Mouse (Mus musculus) c-Kit-positive CD71-negative TER-119-negative erythroid progenitor cells, embryonic 14.5 days (primary cell): Measurements from ENCODE around the gene Rora.

Experiments
- DNase-seq: peaks from one replicate; pipeline ENCODE4 v3.0.0-alpha.2; 2013; ENCODE audit warnings: low read depth

The Rora gene

DNA sequence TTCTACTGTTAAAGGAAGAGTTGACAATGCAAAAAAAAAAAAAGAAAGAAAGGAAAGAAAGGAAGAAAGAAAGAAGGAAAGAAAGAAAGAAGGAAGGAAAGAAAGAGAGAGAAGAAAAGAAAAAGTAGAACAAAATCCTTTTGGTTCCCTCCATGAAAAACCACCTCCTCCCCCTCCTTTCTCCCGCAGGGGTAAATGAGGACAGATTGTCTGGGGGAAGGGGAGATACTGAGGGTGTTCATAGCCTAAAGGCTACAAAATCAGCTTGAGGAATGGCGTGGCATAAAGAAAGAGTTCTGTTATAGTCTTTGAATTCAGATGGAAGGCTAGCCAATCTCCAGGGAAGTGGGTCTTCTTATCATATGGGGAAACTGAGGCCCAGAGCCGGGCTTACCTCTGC lies 107.3 kb downstream of the Rora start:
- no peak for DNase-seq

- DNase-seq = no peak
These were observed 108.1 kb downstream of the Rora start for GRCm38 (mm10) chr9:68761672-68762071.

DNA sequence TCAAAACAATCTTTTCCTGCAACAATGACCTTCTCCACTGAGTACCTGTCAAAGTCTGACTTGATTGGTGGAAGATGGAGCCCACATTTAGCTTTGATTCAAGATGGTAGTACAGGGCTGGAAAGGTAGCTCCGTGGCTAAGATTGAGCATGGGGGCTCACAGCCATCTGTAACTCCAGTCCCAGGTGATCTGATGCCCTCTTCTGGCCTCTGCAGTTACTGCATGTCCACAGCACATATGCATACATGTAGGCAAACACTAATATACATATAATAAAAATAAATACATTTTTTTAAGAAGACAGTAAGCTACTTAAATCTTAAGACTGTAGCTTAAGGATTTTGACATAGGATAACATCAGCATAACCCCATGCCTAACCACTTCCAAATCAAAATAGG lies 112.0 kb downstream of the Rora start:
- no peak for DNase-seq

GRCm38 (mm10) chr9:68769638-68770037 lies 116.1 kb downstream of the Rora start:
- no peak for DNase-seq

- no peak for DNase-seq
These were observed 117.8 kb downstream of the Rora start for GRCm38 (mm10) chr9:68771383-68771782.

DNA sequence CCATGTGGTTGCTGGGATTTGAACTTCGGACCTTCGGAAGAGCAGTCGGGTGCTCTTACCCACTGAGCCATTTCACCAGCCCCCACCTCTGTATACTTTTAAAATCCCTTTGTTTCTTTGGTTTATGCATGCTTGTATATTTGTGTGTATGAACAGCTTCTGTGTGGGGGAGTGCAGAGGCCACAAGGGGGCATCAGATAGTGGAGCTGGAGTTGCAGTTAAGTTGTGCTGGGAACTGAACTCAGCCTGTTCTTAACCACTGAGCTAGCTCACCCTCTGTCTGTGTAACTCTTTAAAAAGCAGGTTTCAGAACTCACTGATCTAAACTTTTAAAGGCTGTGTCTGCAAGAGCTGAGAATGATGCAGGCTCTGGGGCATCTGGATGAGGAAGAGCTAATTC lies 120.2 kb downstream of the Rora start:
- DNase-seq = no peak

DNA sequence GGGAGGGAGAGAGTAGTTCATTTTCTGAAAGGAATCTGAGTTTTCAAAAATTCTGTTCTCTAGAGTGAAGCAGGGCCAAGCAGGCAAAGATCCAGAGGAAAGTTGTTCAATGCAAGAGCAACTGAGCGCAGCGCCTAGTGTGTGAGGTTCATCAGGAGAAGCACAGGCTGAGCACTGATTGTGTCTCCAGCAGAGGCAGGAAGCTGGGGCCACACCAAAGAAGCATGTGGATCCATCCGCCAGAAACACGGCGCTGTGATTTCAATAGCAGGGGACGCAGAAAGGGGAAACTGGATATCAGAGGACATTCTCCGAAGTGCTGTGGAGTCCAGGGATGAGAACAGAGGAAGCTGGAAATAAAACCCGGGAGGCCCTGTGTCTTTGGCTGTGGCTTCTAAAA lies 128.4 kb downstream of the Rora start:
- DNase-seq = no peak

DNA sequence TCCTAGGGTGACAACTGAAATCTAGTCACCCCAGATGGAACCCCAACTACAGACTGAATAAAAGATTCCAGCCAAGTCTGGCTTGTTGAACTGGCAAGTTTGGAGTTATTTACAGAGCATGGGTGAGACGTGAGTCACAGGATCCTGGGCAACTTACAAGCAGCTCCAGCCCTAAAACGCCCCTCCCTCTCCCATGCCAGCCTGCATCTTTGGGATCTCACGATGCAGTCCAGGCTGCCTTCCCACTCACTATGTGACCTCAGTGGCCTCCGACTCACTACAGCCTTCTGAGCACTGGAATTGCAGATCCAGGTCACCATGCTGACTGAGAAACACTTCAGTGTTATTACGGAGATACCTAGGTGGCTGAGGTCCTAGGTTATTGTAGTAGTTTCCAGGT lies 129.0 kb downstream of the Rora start:
- DNase-seq = no peak

- no peak for DNase-seq
These were observed 129.7 kb downstream of the Rora start for GRCm38 (mm10) chr9:68783246-68783645.

DNA sequence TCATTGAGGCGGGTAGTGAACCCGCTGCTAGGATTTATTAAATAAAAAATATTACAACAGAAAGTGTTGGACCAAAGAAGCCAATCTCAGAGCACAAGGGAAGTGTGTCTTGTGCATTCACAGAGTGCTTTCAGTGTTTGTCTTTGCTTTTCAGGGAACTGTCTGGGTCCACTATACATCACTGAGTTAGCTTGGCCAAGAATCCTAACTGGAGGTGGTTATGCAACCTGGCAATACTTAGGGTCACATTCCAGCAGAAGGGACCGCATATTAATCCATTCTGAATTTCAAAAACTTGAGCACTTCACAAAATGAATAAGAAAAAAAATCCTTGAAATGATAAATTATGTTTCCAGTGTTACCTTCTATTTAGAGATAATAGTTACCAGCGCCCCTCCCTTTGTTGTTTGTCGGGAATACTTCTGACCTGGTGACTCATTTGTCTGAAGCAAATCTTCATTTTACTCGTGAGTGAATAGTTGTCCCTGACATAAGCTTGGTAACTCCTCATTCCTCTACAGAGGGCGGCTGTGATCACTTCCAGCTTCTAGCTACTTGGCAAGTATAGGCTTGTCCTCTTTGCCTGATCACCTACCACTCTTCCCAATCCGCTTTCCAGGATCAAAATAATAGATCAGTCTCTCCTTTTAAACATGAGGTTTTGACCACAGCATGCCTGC lies 133.2 kb downstream of the Rora start:
- no peak for DNase-seq

GRCm38 (mm10) chr9:68787665-68788064 lies 134.1 kb downstream of the Rora start:
- DNase-seq = no peak

DNA sequence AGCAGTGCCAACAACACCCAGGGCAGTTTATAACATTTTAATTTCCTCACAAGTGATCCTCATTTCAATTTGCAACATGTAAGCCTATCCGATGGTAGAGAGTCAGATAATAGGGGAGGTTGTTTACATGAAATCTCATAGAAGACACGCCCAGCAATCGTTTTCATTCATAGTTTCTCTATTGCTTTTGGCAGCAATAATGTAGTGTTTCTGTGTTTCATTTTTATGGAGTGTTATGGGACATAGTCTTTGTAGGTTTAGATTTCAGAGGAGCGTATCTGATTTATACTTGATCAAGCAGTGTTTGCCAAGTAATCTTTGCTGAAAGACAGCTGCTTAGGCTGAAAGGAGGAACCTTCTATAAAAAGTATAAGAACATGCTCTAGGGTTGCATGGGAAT lies 137.3 kb downstream of the Rora start:
- no peak for DNase-seq

DNA sequence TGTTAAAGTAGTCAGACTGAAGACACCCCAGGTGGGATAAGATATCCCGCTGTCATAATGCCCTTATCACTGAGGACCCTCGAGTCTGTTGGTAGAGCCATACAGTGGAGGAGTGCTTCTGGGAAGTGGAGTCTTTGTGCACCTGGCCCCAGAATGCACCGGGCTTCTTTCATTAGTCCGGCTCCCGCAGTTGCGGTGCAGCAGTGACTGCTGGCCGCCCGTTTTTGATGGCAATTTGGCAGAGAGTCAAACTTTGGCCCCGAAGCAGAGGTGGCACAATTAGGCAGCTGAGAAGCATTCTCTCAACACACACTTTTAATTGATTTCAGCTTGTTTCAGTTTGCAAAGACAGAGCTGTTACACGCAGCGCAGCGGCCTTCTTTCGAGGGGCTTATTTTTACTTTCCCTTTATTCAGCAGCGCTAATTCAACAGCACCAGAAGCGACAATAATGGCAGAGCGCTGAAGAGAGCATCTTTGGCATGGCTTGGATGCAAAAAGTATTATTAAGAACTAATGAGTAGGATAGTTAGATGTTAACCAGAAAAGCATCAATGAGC lies 138.5 kb downstream of the Rora start:
- no peak for DNase-seq

DNA sequence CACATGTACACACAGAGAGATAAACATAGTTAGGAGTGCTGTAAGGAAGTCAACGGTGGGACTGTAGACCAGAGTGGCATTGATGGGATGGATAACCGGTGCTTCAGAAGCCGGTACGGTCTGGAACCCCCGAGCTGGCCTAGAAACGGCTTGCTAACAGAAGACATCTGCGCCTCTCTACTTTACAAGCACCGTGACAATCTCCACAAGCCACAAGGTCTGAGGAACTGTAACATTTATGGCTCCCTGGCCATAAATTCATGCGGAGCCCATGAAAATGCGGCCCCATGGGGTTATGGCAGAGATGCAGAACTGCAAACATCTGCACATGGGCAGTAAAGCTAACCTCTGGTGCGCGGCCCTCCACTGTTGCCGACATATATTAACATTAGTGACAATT lies 141.7 kb downstream of the Rora start:
- DNase-seq = no peak

GRCm38 (mm10) chr9:68798221-68798620 lies 144.6 kb downstream of the Rora start:
- DNase-seq = no peak

DNA sequence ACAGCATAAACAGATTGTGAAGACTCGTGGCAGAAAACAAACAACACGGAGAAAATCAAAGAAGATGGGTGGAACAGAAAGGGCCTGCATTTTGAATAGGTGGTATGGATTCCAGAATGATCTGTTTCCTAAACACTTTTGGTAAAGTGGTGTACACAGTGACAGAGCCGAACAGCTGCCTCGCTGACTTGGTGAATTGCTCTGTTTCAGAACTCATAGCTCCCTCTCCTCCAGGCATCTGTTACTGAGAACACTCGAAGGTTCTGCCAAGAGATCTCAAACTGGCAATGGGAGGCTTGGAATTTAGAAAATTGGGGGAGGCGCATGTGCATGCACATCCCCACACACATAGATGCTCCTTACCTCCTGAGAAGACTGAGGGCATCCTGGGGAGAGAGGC lies 145.5 kb downstream of the Rora start:
- DNase-seq = no peak

- DNase-seq = no peak
These were observed 150.6 kb downstream of the Rora start for GRCm38 (mm10) chr9:68804229-68804628.

- no peak for DNase-seq
These were observed 152.2 kb downstream of the Rora start for GRCm38 (mm10) chr9:68805776-68806175.

DNA sequence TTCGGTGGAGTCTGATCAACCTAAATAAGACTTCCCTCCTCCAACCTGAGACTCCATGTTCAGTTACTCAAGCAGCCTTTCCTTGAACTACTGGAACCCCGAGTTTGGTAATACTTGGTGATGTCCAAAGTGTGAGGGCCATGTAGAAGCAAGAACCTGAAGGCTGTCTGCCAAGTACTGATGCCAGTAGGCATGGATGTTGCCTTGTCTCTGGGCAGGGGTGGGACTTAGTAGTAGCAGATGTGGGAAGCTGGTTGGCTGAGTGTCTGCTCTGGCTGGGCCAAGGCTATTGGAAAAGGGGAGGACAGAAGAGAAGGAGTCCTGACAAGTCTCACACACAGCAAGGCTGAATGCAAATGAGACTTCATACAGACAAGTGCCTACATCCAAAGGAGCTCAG lies 154.1 kb downstream of the Rora start:
- DNase-seq = no peak

- DNase-seq = no peak
These were observed 155.9 kb downstream of the Rora start for GRCm38 (mm10) chr9:68809536-68809935.

- DNase-seq = no peak
These were observed 161.1 kb downstream of the Rora start for GRCm38 (mm10) chr9:68814723-68815122.

DNA sequence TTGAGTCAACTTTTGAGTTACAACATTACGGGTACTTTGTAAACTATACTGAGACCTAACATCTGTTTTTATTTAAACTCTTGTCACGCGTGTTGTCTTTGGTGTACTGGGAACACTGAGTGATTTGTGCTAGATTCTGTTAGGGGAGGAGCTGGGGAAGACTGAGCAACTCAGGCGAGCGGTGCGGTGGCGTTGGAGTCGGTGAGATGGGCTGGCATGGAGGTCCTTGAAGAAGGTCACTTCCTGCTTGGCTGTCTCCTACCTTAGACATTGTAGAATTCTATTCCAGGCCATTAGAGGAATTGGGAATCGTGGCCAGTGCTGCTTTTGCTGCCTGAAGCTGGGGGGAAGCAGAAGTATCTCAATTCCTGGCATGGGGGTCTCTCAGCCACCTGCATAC lies 162.3 kb downstream of the Rora start:
- DNase-seq = no peak

- DNase-seq = no peak
These were observed 166.4 kb downstream of the Rora start for GRCm38 (mm10) chr9:68820036-68820435.

GRCm38 (mm10) chr9:68820478-68820877 lies 166.9 kb downstream of the Rora start:
- DNase-seq = no peak
